Mouse (Mus musculus): ENCODE results near the gene Fbxl15. TPM values are rescaled to one million over a fixed set of nuclear protein-coding genes. Genes with fewer than 3 reads are reported as not detected.

Gene Fbxl15
- polyA plus RNA-seq, 1 experiment from 2014 or later: 15.4 TPM

- Histone ChIP-seq H3K27ac (no peak overlapping the region), H3K9me3 (no peaks in the 10 kb centered on the region), H3K4me1 (peaks cover 27% of the 10 kb centered on the region), H3K27me3 (peaks cover 59% of the 10 kb centered on the region), H3K4me2 (replicated peaks) (peak overlapping the region; percentile 100), H3K4me3 (peak overlapping the region; percentile 22; the same call in 1 of the 2 replicates), H3K36me3 (peaks cover 9% of the 10 kb centered on the region), H3K9ac (no peak overlapping the region)
- no peak for ATAC-seq (ENCODE audit: insufficient number of reproducible peaks, insufficient read depth, low FRiP score, low TSS enrichment)
- WGBS: 5% methylated on average over 27 of the region's 29 CpGs
These were observed 1.8 kb upstream of the Fbxl15 start for GRCm38 (mm10) chr19:46326019-46326755.

- no peak for ATAC-seq (ENCODE audit: insufficient number of reproducible peaks, insufficient read depth, low FRiP score, low TSS enrichment)
- Histone ChIP-seq H3K4me2 (replicated peaks) (peak within 1 kb of the TSS; percentile 100), H3K9me3 (no peaks in the 10 kb centered on the region), H3K36me3 (peaks cover 16% of the 10 kb centered on the region), H3K4me3 (peak within 1 kb of the TSS; percentile 67), H3K4me1 (peaks cover 22% of the 10 kb centered on the region), H3K27me3 (peaks cover 52% of the 10 kb centered on the region), H3K27ac (peak within 1 kb of the TSS; percentile 71), H3K9ac (peak within 1 kb of the TSS; percentile 67)
- 1% methylated on average over 35 of the region's 35 CpGs for WGBS
These were observed 1.2 kb upstream of the Fbxl15 start, which contains the start of gene Psd for GRCm38 (mm10) chr19:46326756-46327305. Gene Psd, minus strand, starts transcription at chr19:46327156.

GRCm38 (mm10) chr19:46327531-46328064, 386 bp upstream of the Fbxl15 start:
- H3K4me2 ChIP-seq (replicated peaks): peak overlapping the region; percentile 100
- 31% methylated on average over 14 of the region's 14 CpGs for WGBS
- H3K27me3 ChIP-seq: peaks cover 45% of the 10 kb centered on the region
- peak overlapping the region; percentile 67 for H3K4me3 ChIP-seq
- peak overlapping the region; percentile 71; the same call in 1 of the 2 replicates for H3K27ac ChIP-seq
- peaks cover 20% of the 10 kb centered on the region for H3K4me1 ChIP-seq
- H3K9ac ChIP-seq: peak overlapping the region; percentile 67
- H3K36me3 ChIP-seq: peaks cover 24% of the 10 kb centered on the region
- H3K9me3 ChIP-seq: no peaks in the 10 kb centered on the region
- ATAC-seq (ENCODE audit: insufficient number of reproducible peaks, insufficient read depth, low FRiP score, low TSS enrichment): no peak

GRCm38 (mm10) chr19:46329031-46329641, 1.2 kb downstream of the Fbxl15 start:
- Histone ChIP-seq H3K4me2 (replicated peaks) (peak overlapping the region; percentile 100), H3K4me1 (peaks cover 20% of the 10 kb centered on the region), H3K4me3 (peak overlapping the region; percentile 67), H3K27me3 (peaks cover 29% of the 10 kb centered on the region), H3K9ac (peak overlapping the region; percentile 67), H3K36me3 (peaks cover 24% of the 10 kb centered on the region), H3K27ac (peak overlapping the region; percentile 71), H3K9me3 (no peaks in the 10 kb centered on the region)
- peak; percentile 17; the same call in 1 of the 2 replicates for ATAC-seq (ENCODE audit: insufficient number of reproducible peaks, insufficient read depth, low FRiP score, low TSS enrichment)
- WGBS: 2% methylated on average over 54 of the region's 54 CpGs

GRCm38 (mm10) chr19:46329951-46330350, 2.0 kb downstream of the Fbxl15 start:
- no peak for ATAC-seq (ENCODE audit: insufficient number of reproducible peaks, insufficient read depth, low FRiP score, low TSS enrichment)
- no peaks in the 10 kb centered on the region for H3K9me3 ChIP-seq
- H3K4me1 ChIP-seq: peaks cover 20% of the 10 kb centered on the region
- peaks cover 21% of the 10 kb centered on the region for H3K27me3 ChIP-seq
- peak overlapping the region; percentile 7; the same call in 1 of the 2 replicates for H3K4me3 ChIP-seq
- 8% methylated on average over 16 of the region's 16 CpGs for WGBS
- H3K9ac ChIP-seq: no peak overlapping the region
- peak overlapping the region; percentile 100; the same call in 1 of the 2 replicates for H3K4me2 ChIP-seq (replicated peaks)
- H3K27ac ChIP-seq: no peak overlapping the region
- H3K36me3 ChIP-seq: peaks cover 24% of the 10 kb centered on the region

- peaks cover 24% of the 10 kb centered on the region for H3K36me3 ChIP-seq
- no peak overlapping the region for H3K4me3 ChIP-seq
- H3K4me2 ChIP-seq (replicated peaks): no peak overlapping the region
- no peak overlapping the region for H3K27ac ChIP-seq
- peaks cover 14% of the 10 kb centered on the region for H3K27me3 ChIP-seq
- no peak overlapping the region for H3K9ac ChIP-seq
- peaks cover 20% of the 10 kb centered on the region for H3K4me1 ChIP-seq
- no peaks in the 10 kb centered on the region for H3K9me3 ChIP-seq
- WGBS: 91% methylated on average over 12 of the region's 12 CpGs
- no peak for ATAC-seq (ENCODE audit: insufficient number of reproducible peaks, insufficient read depth, low FRiP score, low TSS enrichment)
These were observed 2.7 kb downstream of the Fbxl15 start for GRCm38 (mm10) chr19:46330696-46331095.

- Histone ChIP-seq H3K27me3 (peaks cover 7% of the 10 kb centered on the region), H3K27ac (no peak overlapping the region), H3K36me3 (peaks cover 24% of the 10 kb centered on the region), H3K4me1 (peaks cover 20% of the 10 kb centered on the region), H3K9me3 (no peaks in the 10 kb centered on the region), H3K9ac (no peak overlapping the region), H3K4me3 (no peak overlapping the region), H3K4me2 (replicated peaks) (no peak overlapping the region)
- WGBS: 89% methylated on average over 14 of the region's 14 CpGs
- no peak for ATAC-seq (ENCODE audit: insufficient number of reproducible peaks, insufficient read depth, low FRiP score, low TSS enrichment)
These were observed 3.3 kb downstream of the Fbxl15 start for GRCm38 (mm10) chr19:46331326-46331725.

- WGBS: 78% methylated on average over 3 of the region's 3 CpGs
- no peak overlapping the region for H3K4me3 ChIP-seq
These were observed 4.0 kb downstream of the Fbxl15 start for GRCm38 (mm10) chr19:46331936-46332335.

GRCm38 (mm10) chr19:46332721-46333339, 4.8 kb downstream of the Fbxl15 start:
- Histone ChIP-seq H3K36me3 (peaks cover 24% of the 10 kb centered on the region), H3K4me2 (replicated peaks) (no peak overlapping the region), H3K4me3 (no peak overlapping the region), H3K9me3 (no peaks in the 10 kb centered on the region), H3K9ac (no peak overlapping the region), H3K27me3 (no peaks in the 10 kb centered on the region), H3K27ac (0 out of 2 replicates have a peak overlapping the region, but pooled peaks have one; percentile 36), H3K4me1 (peaks cover 15% of the 10 kb centered on the region)
- WGBS: 34% methylated on average over 7 of the region's 7 CpGs
- no peak for ATAC-seq (ENCODE audit: insufficient number of reproducible peaks, insufficient read depth, low FRiP score, low TSS enrichment)

More at GRCm38 (mm10) chr19:46331936-46332335, 4.0 kb downstream of the Fbxl15 start:
- no peak for ATAC-seq (ENCODE audit: insufficient number of reproducible peaks, insufficient read depth, low FRiP score, low TSS enrichment)
- Histone ChIP-seq H3K4me2 (replicated peaks) (no peak overlapping the region), H3K9ac (no peak overlapping the region), H3K27me3 (peaks cover 2% of the 10 kb centered on the region; the same call in 1 of the 2 replicates), H3K27ac (no peak overlapping the region), H3K4me1 (peaks cover 15% of the 10 kb centered on the region), H3K9me3 (no peaks in the 10 kb centered on the region), H3K36me3 (peaks cover 24% of the 10 kb centered on the region)

- peaks cover 24% of the 10 kb centered on the region for H3K36me3 ChIP-seq
- no peak for ATAC-seq (ENCODE audit: insufficient number of reproducible peaks, insufficient read depth, low FRiP score, low TSS enrichment)
- no peak overlapping the region for H3K27ac ChIP-seq
- H3K9ac ChIP-seq: no peak overlapping the region
- peaks cover 14% of the 10 kb centered on the region for H3K4me1 ChIP-seq
- no peaks in the 10 kb centered on the region for H3K27me3 ChIP-seq
- 94% methylated on average over 3 of the region's 3 CpGs for WGBS
- H3K9me3 ChIP-seq: no peaks in the 10 kb centered on the region
- H3K4me2 ChIP-seq (replicated peaks): no peak overlapping the region
- H3K4me3 ChIP-seq: no peak overlapping the region
These were observed 5.9 kb downstream of the Fbxl15 start for GRCm38 (mm10) chr19:46333906-46334305.

- Histone ChIP-seq H3K27me3 (0 out of 2 replicates have a peak, but pooled peaks cover 2% of the 10 kb centered on the region), H3K36me3 (no peaks in the 10 kb centered on the region), H3K4me3 (peak overlapping the region; percentile 59), H3K27ac (0 out of 2 replicates have a peak overlapping the region, but pooled peaks have one; percentile 17), H3K4me1 (peaks cover 8% of the 10 kb centered on the region), H3K9me3 (no peaks in the 10 kb centered on the region), H3K9ac (peak overlapping the region; percentile 60), H3K4me2 (replicated peaks) (peak overlapping the region; percentile 69)
- WGBS: 35% methylated on average over 15 of the region's 15 CpGs
- ATAC-seq (ENCODE audit: insufficient number of reproducible peaks, insufficient read depth, low FRiP score, low TSS enrichment): peak; percentile 8; the same call in 1 of the 2 replicates
These were observed 9.8 kb downstream of the Fbxl15 start for GRCm38 (mm10) chr19:46337719-46338330.

Measured in embryonic facial prominence, embryonic 12.5 days (tissue).